Mouse (Mus musculus) central nervous system, embryonic 14 days (tissue): Measurements from ENCODE around the gene Nudc. TPM values are rescaled to one million over a fixed set of nuclear protein-coding genes. Genes with fewer than 3 reads are reported as not detected.

Experiments
- polyA plus RNA-seq: library from polyadenylated mRNA; depleted of rRNA; stranded (reverse); fragments of >200 nt; gene quantifications from 2 replicates; pipeline ENCODE4 v1.2.3, GENCODE M21; 2012; rRNA removed

The Nudc gene
- 195 and 203 TPM in 2 replicates for polyA plus RNA-seq

GRCm38 (mm10) chr4:133545272-133546231 lies at the start of gene Nudc:
Nudc (minus strand) TSS chr4:133545996.

GRCm38 (mm10) chr4:133584059-133584951 lies 38.5 kb upstream of the Nudc start, which contains the start of gene Gpn2:
Gpn2 (plus strand) TSS chr4:133584362.

GRCm38 (mm10) chr4:133574070-133574842 lies 28.5 kb upstream of the Nudc start, which contains the start of gene Gpatch3:
Gpatch3 (plus strand) TSS chr4:133574745.

GRCm38 (mm10) chr4:133552768-133553447 lies 7.1 kb upstream of the Nudc start, which contains the start of gene Nr0b2:
Nr0b2 (plus strand) TSS chr4:133553376.

GRCm38 (mm10) chr4:133518601-133519368 lies 27.0 kb downstream of the Nudc start, which contains the start of gene Kdf1:
Kdf1 (plus strand) TSS chr4:133518963.

GRCm38 (mm10) chr4:133498160-133498724 lies 47.6 kb downstream of the Nudc start, which contains the start of gene Trnp1:
Trnp1 (minus strand) TSS chr4:133498550.

Other genes with a start within 250 kb of the Nudc start
- gene Wdtc1, start 192.5 kb downstream of the Nudc start, polyA plus RNA-seq = 35.0 and 35.1 TPM in 2 replicates
- gene Slc9a1, start 176.3 kb downstream of the Nudc start, polyA plus RNA-seq = 25.2 and 28.1 TPM in 2 replicates
- 0.17 and 0.44 TPM in 2 replicates for gene Tent5b, start 65.9 kb downstream of the Nudc start, polyA plus RNA-seq
- 8.0 and 8.1 TPM in 2 replicates for gene Trnp1, start 47.4 kb downstream of the Nudc start, polyA plus RNA-seq
- gene Kdf1, start 27.0 kb downstream of the Nudc start, polyA plus RNA-seq = 0.16 and 1.6 TPM in 2 replicates
- 0.06 TPM in 1 of 2 replicates, not detected in the other for gene Nr0b2, start 7.4 kb upstream of the Nudc start, polyA plus RNA-seq
- gene Gpatch3, start 28.7 kb upstream of the Nudc start, polyA plus RNA-seq = 8.0 TPM in 2 replicates
- gene Gpn2, start 38.4 kb upstream of the Nudc start, polyA plus RNA-seq = 37.9 and 43.5 TPM in 2 replicates
- gene Sfn, start 56.2 kb upstream of the Nudc start, polyA plus RNA-seq = 3.2 and 15.8 TPM in 2 replicates
- 31.6 and 33.7 TPM in 2 replicates for gene Zdhhc18, start 104.2 kb upstream of the Nudc start, polyA plus RNA-seq
- gene Pigv, start 126.7 kb upstream of the Nudc start, polyA plus RNA-seq = 11.5 and 11.7 TPM in 2 replicates
- gene Arid1a, start 210.8 kb upstream of the Nudc start, polyA plus RNA-seq = 89.4 and 90.0 TPM in 2 replicates